Mouse (Mus musculus): Measurements from ENCODE around the gene Prlhr.

Gene Prlhr

DNA sequence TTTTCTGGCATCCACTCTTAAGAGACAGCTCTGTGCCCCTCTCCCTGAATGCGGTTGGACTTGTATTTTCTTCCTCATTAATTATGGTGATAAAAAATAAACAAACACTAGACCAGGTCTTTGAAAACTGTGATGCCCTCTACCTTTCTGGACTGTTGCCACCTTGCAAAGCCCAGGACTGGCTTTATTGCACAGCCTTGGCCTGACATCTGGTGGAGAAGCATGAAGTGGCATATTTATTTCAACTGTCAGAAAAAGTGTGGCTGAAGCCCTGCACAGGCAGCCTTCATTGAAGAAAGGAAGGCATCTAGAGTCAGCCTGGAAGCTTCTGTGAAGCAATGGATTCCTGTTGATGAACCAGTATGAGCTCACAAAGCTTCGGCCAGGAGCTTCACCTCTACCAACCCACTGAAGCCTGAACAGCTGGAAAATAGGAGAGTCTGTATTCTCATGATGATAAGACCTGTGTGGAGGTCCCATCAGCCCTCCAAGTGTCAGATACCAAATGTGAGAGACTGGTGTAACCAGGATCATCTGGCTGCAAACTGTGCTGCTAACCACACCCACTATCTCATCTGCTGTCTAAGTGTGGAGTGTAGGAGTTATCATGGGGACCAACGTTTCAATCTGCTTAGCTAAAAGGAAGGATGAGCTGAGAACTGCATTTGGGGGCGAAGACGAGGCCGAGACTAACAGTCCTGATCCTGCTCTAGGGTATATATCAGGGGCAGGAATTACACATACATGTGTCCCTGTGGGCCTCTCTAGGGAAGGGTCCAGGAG, 35.6 kb downstream of the Prlhr start:
- DNase-seq: no peak

DNA sequence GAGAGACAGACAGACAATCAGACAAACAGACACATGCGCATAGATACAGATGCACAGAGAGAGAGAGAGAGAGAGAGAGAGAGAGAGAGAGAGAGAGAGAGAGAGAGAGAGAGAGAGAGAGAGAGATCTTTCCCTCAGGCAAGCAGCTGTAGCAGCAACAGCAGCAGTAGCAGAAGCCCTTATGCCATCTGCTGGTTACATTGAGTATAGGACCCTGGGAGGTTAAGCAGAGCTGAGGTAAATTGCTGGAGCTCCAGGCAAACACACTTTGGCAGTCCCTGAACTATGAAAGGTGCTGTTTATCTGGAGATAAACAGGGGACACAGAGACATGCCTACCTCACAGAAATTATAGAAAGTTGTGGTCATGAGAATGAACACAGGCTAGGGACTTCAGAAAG, 50.5 kb downstream of the Prlhr start:
- no peak for DNase-seq

Data from cerebellum, postnatal 25 days (tissue).